Mouse (Mus musculus) embryonic facial prominence, embryonic 13.5 days (tissue): Measurements from ENCODE around the gene Tmem178b. TPM values are rescaled to one million over a fixed set of nuclear protein-coding genes. Genes with fewer than 3 reads are reported as not detected.

Experiments used
- ATAC-seq: fragments of 200-750 bp; cut with Nextera tagmentation; 2 replicates; pipeline ENCODE4 v1.8.0; 2017; ENCODE audit warnings: low read depth; ENCODE audit not compliant: insufficient number of reproducible peaks, insufficient read depth, low FRiP score, low TSS enrichment
- H3K27ac ChIP-seq: fragments of 300-500 bp; sonication (generic); 2 replicates; pipeline ENCODE4 v1.5.1; 2015; ENCODE audit warnings: moderate library complexity, mild to moderate bottlenecking, inconsistent platforms
- H3K27me3 ChIP-seq: fragments of 300-500 bp; sonication (generic); 2 replicates; pipeline ENCODE4 v1.6.1; 2015; ENCODE audit warnings: mild to moderate bottlenecking, inconsistent platforms
- H3K36me3 ChIP-seq: fragments of 300-500 bp; sonication (generic); 2 replicates; pipeline ENCODE4 v1.6.1; 2015; ENCODE audit warnings: mild to moderate bottlenecking, inconsistent platforms
- H3K4me1 ChIP-seq: fragments of 300-500 bp; sonication (generic); 2 replicates; pipeline ENCODE4 v1.6.1; 2015; ENCODE audit warnings: inconsistent platforms
- H3K4me2 ChIP-seq: fragments of 300-500 bp; sonication (generic); 2 replicates; pipeline ENCODE4 v1.6.1; 2015; ENCODE audit warnings: moderate library complexity, mild to moderate bottlenecking, inconsistent platforms
- H3K4me3 ChIP-seq: fragments of 300-500 bp; sonication (generic); 2 replicates; pipeline ENCODE4 v1.5.1; 2015; ENCODE audit warnings: mild to moderate bottlenecking, inconsistent platforms
- H3K9ac ChIP-seq: fragments of 300-500 bp; sonication (generic); 2 replicates; pipeline ENCODE4 v1.6.1; 2015; ENCODE audit warnings: mild to moderate bottlenecking, inconsistent platforms
- H3K9me3 ChIP-seq: fragments of 300-500 bp; sonication (generic); 2 replicates; pipeline ENCODE4 v1.6.1; 2016; ENCODE audit warnings: inconsistent platforms
- WGBS: fragments of 180-500 bp; shearing (Covaris S2); methylation state at CpG from one replicate; pipeline ENCODE4 v1.1.7; 2015; ENCODE audit warnings: mixed read lengths; 5-methylcytosine and 5-hydroxymethylcytosine counted together
- polyA plus RNA-seq: library from polyadenylated mRNA; unstranded; fragments of >200 nt; fragmentation: Nextera tagmentation; extraction: Ambion mirVana; gene quantifications from 2 replicates; pipeline ENCODE4 v1.2.1, GENCODE M21; 2015

Gene Tmem178b
- 0.76 and 0.91 TPM in 2 replicates for polyA plus RNA-seq

DNA sequence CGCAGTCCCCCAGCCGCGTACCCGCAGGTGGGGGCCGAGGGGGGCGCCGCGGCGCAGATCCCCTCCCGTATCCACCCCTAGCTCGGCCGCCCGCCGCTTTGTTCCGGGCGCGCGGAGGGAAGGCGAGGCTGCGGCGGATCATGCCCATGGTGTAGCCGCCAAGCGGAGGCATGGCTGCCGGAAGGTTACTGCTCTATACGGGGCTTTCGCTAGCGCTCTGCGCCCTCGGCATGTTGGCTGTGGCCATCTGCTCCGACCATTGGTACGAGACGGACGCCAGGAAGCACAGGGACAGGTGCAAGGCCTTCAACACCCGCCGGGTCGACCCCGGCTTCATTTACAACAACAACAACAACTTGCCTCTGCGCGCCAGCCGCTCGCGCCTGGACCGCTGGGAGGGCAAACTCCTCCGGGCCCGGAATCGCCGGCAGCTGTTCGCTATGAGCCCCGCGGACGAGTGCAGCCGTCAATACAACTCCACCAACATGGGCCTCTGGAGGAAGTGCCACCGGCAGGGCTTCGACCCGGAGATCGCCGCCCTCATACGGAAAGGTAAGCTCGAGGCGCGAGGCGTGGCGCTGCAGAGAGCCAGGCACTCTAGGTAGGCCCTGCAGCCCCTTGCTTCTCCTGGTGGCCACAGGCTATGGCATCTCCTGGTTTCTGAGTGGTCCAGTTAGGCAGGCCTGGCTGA is at the start of gene Tmem178b:
Gene Tmem178b, plus strand, starts transcription at position 371 of the 691 bp plus-strand sequence.
- under 1% methylated on average over 58 of the region's 63 CpGs for WGBS
- ATAC-seq = no peak
- Histone ChIP-seq H3K27me3 (peaks cover 75% of the 10 kb centered on the region), H3K4me1 (peaks cover 28% of the 10 kb centered on the region), H3K36me3 (no peaks in the 10 kb centered on the region), H3K27ac (no peak within 1 kb of the TSS), H3K9me3 (no peaks in the 10 kb centered on the region), H3K9ac (peak within 1 kb of the TSS; percentile 60), H3K4me3 (peak within 1 kb of the TSS; percentile 57), H3K4me2 (peak within 1 kb of the TSS; percentile 99)

DNA sequence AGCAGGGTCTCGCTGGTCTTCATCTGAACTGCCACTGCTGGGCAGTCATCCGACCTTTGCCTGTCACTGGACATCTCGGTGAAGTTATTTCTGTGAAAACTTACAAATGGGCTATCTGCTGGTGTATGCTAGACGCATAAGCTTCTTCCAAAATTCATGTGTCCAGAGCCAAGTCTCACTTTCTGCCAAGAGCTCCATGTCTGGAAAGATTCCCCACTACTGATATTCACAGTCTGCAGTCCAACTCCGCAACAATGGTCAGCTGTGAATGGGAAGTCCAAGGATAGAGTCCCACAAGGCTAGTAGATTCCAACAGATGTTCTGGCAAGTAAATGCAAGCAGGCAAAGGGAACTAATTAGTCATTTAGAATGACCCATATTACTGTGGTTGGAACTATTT is 44.3 kb upstream of the Tmem178b start:
- Histone ChIP-seq H3K27ac (no peak overlapping the region), H3K9ac (no peak overlapping the region), H3K4me2 (no peak overlapping the region), H3K4me1 (no peaks in the 10 kb centered on the region), H3K4me3 (no peak overlapping the region), H3K9me3 (no peaks in the 10 kb centered on the region), H3K27me3 (no peaks in the 10 kb centered on the region), H3K36me3 (no peaks in the 10 kb centered on the region)
- 86% methylated on average over 5 of the region's 5 CpGs for WGBS
- ATAC-seq = no peak

DNA sequence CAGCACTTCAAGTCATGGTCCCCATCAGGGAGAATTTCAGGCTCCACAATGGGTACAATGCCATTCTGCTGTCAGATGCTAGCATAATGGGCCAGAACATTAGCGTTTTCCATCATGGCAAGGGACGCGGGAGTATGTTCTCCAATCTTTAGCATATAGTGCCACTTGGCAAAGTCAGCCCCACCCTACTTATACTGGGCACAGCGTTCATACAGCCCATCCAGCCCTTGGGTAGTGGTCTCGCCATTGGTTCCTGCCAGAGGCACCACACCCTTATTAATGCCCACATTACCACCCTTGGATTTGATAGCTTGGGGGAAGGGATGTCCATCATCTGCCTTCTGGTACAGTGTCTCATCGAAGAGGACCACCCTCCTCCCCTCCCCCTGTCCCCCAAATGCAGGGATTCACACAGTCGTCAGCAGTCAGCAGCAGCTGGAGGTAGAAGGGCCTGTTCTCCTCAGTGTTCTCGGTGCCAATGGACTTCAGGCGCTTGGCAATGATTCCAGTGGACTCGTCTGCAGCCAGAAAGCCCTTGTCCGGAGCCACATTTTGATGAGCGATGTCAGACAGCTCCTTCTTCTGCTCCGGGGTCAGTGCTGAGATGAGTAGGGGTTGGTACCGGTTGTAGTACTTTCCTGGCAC is 29.3 kb upstream of the Tmem178b start:
- H3K4me2 ChIP-seq = no peak overlapping the region
- H3K4me1 ChIP-seq = no peaks in the 10 kb centered on the region
- H3K9ac ChIP-seq = no peak overlapping the region
- no peaks in the 10 kb centered on the region for H3K27me3 ChIP-seq
- H3K4me3 ChIP-seq = no peak overlapping the region
- no peaks in the 10 kb centered on the region for H3K36me3 ChIP-seq
- no peak overlapping the region for H3K27ac ChIP-seq
- WGBS = 92% methylated on average over 14 of the region's 14 CpGs
- H3K9me3 ChIP-seq = no peaks in the 10 kb centered on the region
- ATAC-seq = no peak

DNA sequence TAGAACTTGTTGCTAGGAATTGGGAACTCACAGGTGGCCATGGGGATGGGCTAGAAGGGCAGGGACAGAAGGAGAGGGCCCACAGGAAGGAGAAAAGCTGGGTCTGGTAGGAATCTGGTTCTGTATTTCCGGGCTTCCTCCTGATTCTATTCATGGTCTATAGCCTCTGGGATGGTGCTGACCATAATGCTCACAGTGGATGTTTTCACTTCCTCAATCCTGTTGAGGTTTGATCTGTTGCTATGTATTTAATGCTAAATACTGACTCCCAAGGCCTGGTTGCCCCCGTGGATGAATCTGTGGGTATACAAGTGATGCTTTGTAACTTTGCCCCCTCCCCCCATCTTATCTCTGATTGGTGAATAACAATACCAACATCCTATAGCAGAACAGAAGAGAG is 25.5 kb upstream of the Tmem178b start:
- no peaks in the 10 kb centered on the region for H3K9me3 ChIP-seq
- 66% methylated on average over 2 of the region's 2 CpGs for WGBS
- no peak for ATAC-seq

DNA sequence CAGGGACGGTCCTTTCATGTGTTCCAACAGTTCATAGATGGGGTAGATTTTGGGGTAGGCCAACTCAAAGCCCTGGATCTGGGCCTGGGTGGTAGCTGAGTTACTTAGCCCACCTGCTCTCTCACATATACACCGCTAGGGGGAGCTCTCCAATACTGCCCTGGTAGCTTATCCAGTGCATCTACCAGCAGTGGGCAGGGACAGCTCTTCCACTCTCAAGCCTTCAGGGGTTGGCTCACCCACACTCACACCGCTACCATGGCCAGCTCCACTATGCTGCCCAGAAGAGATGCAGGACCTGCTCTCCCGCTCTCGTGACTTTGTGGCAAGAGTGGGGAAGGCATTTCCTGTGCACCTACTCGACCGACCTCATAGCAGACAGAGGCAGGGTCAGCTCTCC is 24.3 kb upstream of the Tmem178b start:
- no peak for ATAC-seq
- Histone ChIP-seq H3K27me3 (no peaks in the 10 kb centered on the region), H3K4me3 (no peak overlapping the region), H3K4me1 (no peaks in the 10 kb centered on the region), H3K27ac (no peak overlapping the region), H3K9ac (no peak overlapping the region), H3K4me2 (no peak overlapping the region), H3K36me3 (no peaks in the 10 kb centered on the region), H3K9me3 (no peaks in the 10 kb centered on the region)
- WGBS = 39% methylated on average over 7 of the region's 7 CpGs

More for the DNA sequence above, 25.5 kb upstream of the Tmem178b start:
- H3K9ac ChIP-seq = no peak overlapping the region
- H3K36me3 ChIP-seq = no peaks in the 10 kb centered on the region
- no peaks in the 10 kb centered on the region for H3K4me1 ChIP-seq
- H3K27ac ChIP-seq = no peak overlapping the region
- no peak overlapping the region for H3K4me3 ChIP-seq
- H3K27me3 ChIP-seq = no peaks in the 10 kb centered on the region
- H3K4me2 ChIP-seq = no peak overlapping the region

DNA sequence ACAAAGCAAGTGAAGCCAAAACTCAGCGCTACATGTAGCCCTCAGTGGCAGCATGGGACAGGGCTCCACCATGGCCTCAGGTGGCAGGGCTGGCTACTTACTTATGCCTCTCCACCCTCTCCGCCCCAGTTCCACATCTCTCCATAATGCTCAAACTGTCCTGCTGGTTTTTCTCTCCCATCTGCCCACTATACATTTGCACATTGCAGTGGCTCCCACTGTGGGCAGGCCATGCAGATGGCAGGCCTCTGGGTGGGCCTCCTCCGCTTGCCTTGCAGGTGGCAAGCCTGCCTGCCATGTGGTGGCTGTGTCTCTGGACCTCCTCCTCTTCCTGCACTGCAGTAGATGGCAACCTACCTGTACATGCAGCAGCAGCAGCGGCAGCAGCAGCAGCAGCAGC is 23.4 kb upstream of the Tmem178b start:
- Histone ChIP-seq H3K4me3 (no peak overlapping the region), H3K27me3 (no peaks in the 10 kb centered on the region), H3K9me3 (no peaks in the 10 kb centered on the region), H3K4me1 (no peaks in the 10 kb centered on the region), H3K27ac (no peak overlapping the region), H3K36me3 (no peaks in the 10 kb centered on the region), H3K4me2 (no peak overlapping the region), H3K9ac (no peak overlapping the region)
- no peak for ATAC-seq
- 89% methylated on average over 4 of the region's 4 CpGs for WGBS

DNA sequence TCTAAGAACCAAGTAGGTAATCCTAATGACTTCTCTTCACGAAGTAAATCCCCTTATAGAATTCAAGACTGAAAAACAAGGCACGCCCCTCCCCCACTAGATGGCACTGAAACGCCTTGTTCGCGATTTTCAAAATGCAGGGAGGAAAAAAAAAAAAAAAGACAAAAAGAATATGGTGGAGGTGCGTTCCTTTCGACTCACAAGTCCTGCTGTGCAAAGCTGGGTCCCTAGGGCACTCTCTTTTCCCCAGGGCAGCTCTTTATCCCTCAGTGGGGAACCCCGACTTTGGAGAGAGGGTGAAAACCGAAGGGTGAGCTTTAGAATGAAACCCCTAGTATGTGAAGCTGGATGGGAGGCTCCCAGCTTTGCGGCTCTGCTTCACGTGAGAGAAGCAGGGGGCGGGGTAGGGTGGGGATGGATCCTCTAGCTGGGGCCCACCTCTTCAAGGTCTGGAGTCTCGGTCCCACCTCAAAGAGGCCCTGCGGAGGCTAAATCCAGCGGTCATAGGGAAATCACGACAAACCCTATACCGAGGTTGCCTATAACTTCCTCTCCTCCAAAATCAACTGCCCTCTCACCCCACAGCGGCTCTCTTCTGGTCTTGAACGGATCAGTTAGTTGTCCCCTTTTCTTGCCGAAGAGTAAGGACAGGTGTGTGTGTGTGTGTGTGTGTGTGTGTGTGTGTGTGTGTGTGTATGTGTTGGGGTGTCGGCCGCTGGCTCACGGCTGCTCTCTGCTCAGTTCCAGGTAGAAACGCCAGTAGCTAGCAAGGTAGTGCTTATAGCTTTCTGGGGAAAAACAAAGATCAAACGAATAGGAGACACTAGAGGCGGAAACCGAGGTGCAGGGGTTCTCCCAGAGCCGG is 2.6 kb upstream of the Tmem178b start:
- H3K4me3 ChIP-seq = peak overlapping the region; percentile 57
- ATAC-seq = no peak
- no peak overlapping the region for H3K27ac ChIP-seq
- H3K36me3 ChIP-seq = no peaks in the 10 kb centered on the region
- peaks cover 28% of the 10 kb centered on the region for H3K4me1 ChIP-seq
- 0 out of 2 replicates have a peak overlapping the region, but pooled peaks have one; percentile 60 for H3K9ac ChIP-seq
- WGBS = under 1% methylated on average over 28 of the region's 28 CpGs
- H3K27me3 ChIP-seq = peaks cover 76% of the 10 kb centered on the region
- peak overlapping the region; percentile 99 for H3K4me2 ChIP-seq
- H3K9me3 ChIP-seq = no peaks in the 10 kb centered on the region

DNA sequence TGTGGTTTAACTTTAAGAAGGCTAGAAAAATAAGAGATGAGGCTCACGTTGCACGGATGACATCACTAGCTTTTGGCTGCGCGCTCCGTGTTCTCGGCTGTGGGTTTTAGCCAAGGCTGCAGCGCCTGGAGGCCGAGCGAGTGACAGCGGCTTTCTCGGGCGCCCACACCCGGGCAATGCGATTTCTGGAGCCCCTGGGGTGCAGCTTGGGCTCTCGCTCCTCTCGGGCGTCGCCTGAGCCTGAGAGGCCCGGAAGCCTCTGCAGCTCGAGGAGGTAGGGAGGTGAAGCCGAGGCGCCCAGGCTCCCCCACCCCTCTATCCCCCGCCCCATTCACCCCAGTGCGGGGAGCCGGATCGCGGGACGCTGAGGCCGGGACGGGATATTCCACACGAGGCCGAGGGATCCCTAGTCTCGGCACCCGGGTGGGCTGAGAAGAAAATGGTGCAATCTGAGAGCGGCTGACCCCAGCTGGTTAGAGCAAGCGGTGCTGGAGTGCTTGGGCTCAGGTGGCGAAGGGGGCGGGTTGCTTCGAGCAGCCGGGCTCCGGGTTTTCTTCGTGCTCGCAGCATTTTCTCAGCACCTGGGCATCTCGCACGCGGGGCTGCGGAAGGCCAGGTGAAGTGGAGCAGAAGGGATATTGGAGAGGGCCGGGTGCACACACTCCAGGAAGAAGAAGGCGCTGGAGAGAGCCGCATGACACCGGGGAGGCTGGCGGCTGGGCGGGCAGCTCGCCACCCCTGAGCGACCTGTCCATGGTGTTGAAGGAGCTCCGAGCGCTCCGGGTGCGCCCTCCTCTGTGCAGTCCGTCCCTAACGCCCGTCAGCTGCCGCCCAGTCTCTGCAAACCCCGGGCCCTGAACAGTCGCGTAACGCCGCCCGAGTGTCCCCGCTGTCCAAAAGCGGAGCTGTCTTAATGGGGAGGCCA is 1.4 kb upstream of the Tmem178b start:
- Histone ChIP-seq H3K9me3 (no peaks in the 10 kb centered on the region), H3K27ac (no peak overlapping the region), H3K27me3 (peaks cover 79% of the 10 kb centered on the region), H3K4me3 (peak overlapping the region; percentile 57), H3K9ac (peak overlapping the region; percentile 60), H3K4me1 (peaks cover 28% of the 10 kb centered on the region), H3K4me2 (peak overlapping the region; percentile 99), H3K36me3 (no peaks in the 10 kb centered on the region)
- peak; percentile 70 for ATAC-seq
- 0% methylated on average over 70 of the region's 71 CpGs for WGBS

DNA sequence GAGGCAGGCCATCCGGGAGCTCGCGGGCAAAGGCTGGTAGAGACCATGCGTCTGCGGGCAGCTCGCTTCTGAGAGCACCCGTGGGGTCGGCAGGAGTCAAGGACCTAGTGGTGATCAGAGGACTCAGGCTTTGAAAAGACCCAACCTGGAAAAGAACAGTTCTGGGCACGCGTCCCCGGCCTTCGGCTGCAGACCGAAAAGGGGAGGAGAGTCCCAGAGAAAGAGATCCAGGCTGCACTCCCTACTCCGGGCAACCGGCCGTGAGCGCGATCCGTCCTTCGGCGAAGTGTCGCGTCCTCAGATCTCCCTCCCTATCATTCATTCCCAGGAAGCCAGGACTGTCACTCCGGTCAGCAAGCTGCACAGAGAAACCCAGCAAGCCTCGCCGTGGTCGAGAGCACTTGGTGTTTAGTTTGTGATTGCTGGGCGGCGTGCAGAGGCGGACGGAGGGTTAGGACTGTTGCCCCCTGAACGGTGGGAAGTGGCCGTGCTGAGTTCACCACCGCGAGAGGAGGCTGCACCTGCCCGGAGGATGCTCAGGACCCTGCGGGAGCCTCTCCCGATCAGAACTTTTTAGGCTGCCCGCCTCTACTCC is 668 bp upstream of the Tmem178b start:
- WGBS = under 1% methylated on average over 39 of the region's 39 CpGs
- peak overlapping the region; percentile 57 for H3K4me3 ChIP-seq
- no peak for ATAC-seq
- peak overlapping the region; percentile 99 for H3K4me2 ChIP-seq
- H3K4me1 ChIP-seq = peaks cover 28% of the 10 kb centered on the region
- H3K9ac ChIP-seq = peak overlapping the region; percentile 60
- no peaks in the 10 kb centered on the region for H3K9me3 ChIP-seq
- no peak overlapping the region for H3K27ac ChIP-seq
- peaks cover 75% of the 10 kb centered on the region for H3K27me3 ChIP-seq
- H3K36me3 ChIP-seq = no peaks in the 10 kb centered on the region

DNA sequence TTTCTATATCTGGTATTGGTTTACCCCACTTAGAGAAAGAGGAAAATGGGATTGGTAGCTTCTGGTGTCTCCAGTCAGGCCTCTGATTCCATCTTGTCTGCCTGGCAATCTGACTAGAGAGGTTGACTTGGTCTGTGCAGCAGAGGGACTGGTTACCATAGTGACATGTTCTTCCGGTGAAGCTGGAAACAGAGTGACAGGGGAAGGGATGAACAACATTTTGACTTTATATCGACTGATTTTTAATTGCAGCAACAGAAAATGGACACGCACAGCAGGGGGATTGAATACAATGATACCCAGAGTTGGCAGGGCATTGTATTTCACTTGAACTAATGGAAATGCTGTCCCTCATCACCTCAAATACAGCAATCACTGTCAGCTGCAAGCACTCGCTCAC is 2.1 kb downstream of the Tmem178b start:
- H3K4me2 ChIP-seq = no peak overlapping the region
- H3K9me3 ChIP-seq = no peaks in the 10 kb centered on the region
- H3K36me3 ChIP-seq = no peaks in the 10 kb centered on the region
- no peak overlapping the region for H3K9ac ChIP-seq
- no peak overlapping the region for H3K27ac ChIP-seq
- 66% methylated on average over 4 of the region's 4 CpGs for WGBS
- ATAC-seq = no peak
- H3K27me3 ChIP-seq = peaks cover 59% of the 10 kb centered on the region
- no peak overlapping the region for H3K4me3 ChIP-seq
- peaks cover 28% of the 10 kb centered on the region for H3K4me1 ChIP-seq
